Mouse (Mus musculus): Measurements from ENCODE around the gene Sema4g. TPM values are rescaled to one million over a fixed set of nuclear protein-coding genes. Genes with fewer than 3 reads are reported as not detected.

The Sema4g gene
- polyA plus RNA-seq, 1 experiment = 3.4 TPM

- 0 out of 2 replicates have a peak, but pooled peaks cover 4% of the 10 kb centered on the region for H3K4me1 ChIP-seq (ENCODE audit: control insufficient read depth, insufficient read depth, low read length)
- no peak overlapping the region for H3K27ac ChIP-seq (ENCODE audit: insufficient read depth, low read length)
- no peak overlapping the region for H3K4me3 ChIP-seq (ENCODE audit: insufficient read depth, low read length)
- TF ChIP-seq POLR2A (IDR thresholded peaks at IDR 0.05; ENCODE audit: low read depth, low read length) = no peak
- TF ChIP-seq CTCF (IDR thresholded peaks at IDR 0.05; ENCODE audit: borderline replicate concordance, insufficient read depth, low read length) = no peak
Measured at GRCm38 (mm10) chr19:44985159-44985988, 3.5 kb upstream of the Sema4g start.

- no peak for TF ChIP-seq POLR2A (IDR thresholded peaks at IDR 0.05; ENCODE audit: low read depth, low read length)
- no peak for TF ChIP-seq CTCF (IDR thresholded peaks at IDR 0.05; ENCODE audit: borderline replicate concordance, insufficient read depth, low read length)
- H3K4me1 ChIP-seq (ENCODE audit: control insufficient read depth, insufficient read depth, low read length) = 0 out of 2 replicates have a peak, but pooled peaks cover 4% of the 10 kb centered on the region
- no peak overlapping the region for H3K4me3 ChIP-seq (ENCODE audit: insufficient read depth, low read length)
- no peak overlapping the region for H3K27ac ChIP-seq (ENCODE audit: insufficient read depth, low read length)
Measured at GRCm38 (mm10) chr19:44987004-44987403, 1.9 kb upstream of the Sema4g start.

GRCm38 (mm10) chr19:44987851-44988250 lies 1.1 kb upstream of the Sema4g start:
- Histone ChIP-seq H3K4me3 (ENCODE audit: insufficient read depth, low read length) (no peak overlapping the region), H3K27ac (ENCODE audit: insufficient read depth, low read length) (no peak overlapping the region), H3K4me1 (ENCODE audit: control insufficient read depth, insufficient read depth, low read length) (0 out of 2 replicates have a peak, but pooled peaks cover 4% of the 10 kb centered on the region)
- TF ChIP-seq POLR2A (IDR thresholded peaks at IDR 0.05; ENCODE audit: low read depth, low read length) (no peak), CTCF (IDR thresholded peaks at IDR 0.05; ENCODE audit: borderline replicate concordance, insufficient read depth, low read length) (no peak)

- no peak overlapping the region for H3K4me3 ChIP-seq (ENCODE audit: insufficient read depth, low read length)
- H3K4me1 ChIP-seq (ENCODE audit: control insufficient read depth, insufficient read depth, low read length) = 0 out of 2 replicates have a peak, but pooled peaks cover 4% of the 10 kb centered on the region
- H3K27ac ChIP-seq (ENCODE audit: insufficient read depth, low read length) = no peak overlapping the region
- no peak for TF ChIP-seq POLR2A (IDR thresholded peaks at IDR 0.05; ENCODE audit: low read depth, low read length)
- TF ChIP-seq CTCF (IDR thresholded peaks at IDR 0.05; ENCODE audit: borderline replicate concordance, insufficient read depth, low read length) = no peak
Measured at GRCm38 (mm10) chr19:44988321-44988720, 580 bp upstream of the Sema4g start.

GRCm38 (mm10) chr19:44989567-44990495 lies 930 bp downstream of the Sema4g start:
- H3K27ac ChIP-seq (ENCODE audit: insufficient read depth, low read length) = no peak overlapping the region
- H3K4me1 ChIP-seq (ENCODE audit: control insufficient read depth, insufficient read depth, low read length) = 0 out of 2 replicates have a peak, but pooled peaks cover 4% of the 10 kb centered on the region
- TF ChIP-seq POLR2A (IDR thresholded peaks at IDR 0.05; ENCODE audit: low read depth, low read length) (no peak), CTCF (IDR thresholded peaks at IDR 0.05; ENCODE audit: borderline replicate concordance, insufficient read depth, low read length) (no peak)
- peak overlapping the region; percentile 54 for H3K4me3 ChIP-seq (ENCODE audit: insufficient read depth, low read length)

- H3K4me1 ChIP-seq (ENCODE audit: control insufficient read depth, insufficient read depth, low read length) = 0 out of 2 replicates have a peak, but pooled peaks cover 4% of the 10 kb centered on the region
- H3K4me3 ChIP-seq (ENCODE audit: insufficient read depth, low read length) = no peak overlapping the region
- no peak overlapping the region for H3K27ac ChIP-seq (ENCODE audit: insufficient read depth, low read length)
- TF ChIP-seq POLR2A (IDR thresholded peaks at IDR 0.05; ENCODE audit: low read depth, low read length) = no peak
- no peak for TF ChIP-seq CTCF (IDR thresholded peaks at IDR 0.05; ENCODE audit: borderline replicate concordance, insufficient read depth, low read length)
Measured at GRCm38 (mm10) chr19:44991031-44991430, 2.1 kb downstream of the Sema4g start.

GRCm38 (mm10) chr19:44992246-44992645 lies 3.3 kb downstream of the Sema4g start:
- Histone ChIP-seq H3K27ac (ENCODE audit: insufficient read depth, low read length) (no peak overlapping the region), H3K4me3 (ENCODE audit: insufficient read depth, low read length) (no peak overlapping the region), H3K4me1 (ENCODE audit: control insufficient read depth, insufficient read depth, low read length) (0 out of 2 replicates have a peak, but pooled peaks cover 4% of the 10 kb centered on the region)
- no peak for TF ChIP-seq POLR2A (IDR thresholded peaks at IDR 0.05; ENCODE audit: low read depth, low read length)
- no peak for TF ChIP-seq CTCF (IDR thresholded peaks at IDR 0.05; ENCODE audit: borderline replicate concordance, insufficient read depth, low read length)

GRCm38 (mm10) chr19:44992712-44993111 lies 3.8 kb downstream of the Sema4g start:
- TF ChIP-seq CTCF (IDR thresholded peaks at IDR 0.05; ENCODE audit: borderline replicate concordance, insufficient read depth, low read length) = no peak
- TF ChIP-seq POLR2A (IDR thresholded peaks at IDR 0.05; ENCODE audit: low read depth, low read length) = no peak
- Histone ChIP-seq H3K27ac (ENCODE audit: insufficient read depth, low read length) (no peak overlapping the region), H3K4me3 (ENCODE audit: insufficient read depth, low read length) (no peak overlapping the region), H3K4me1 (ENCODE audit: control insufficient read depth, insufficient read depth, low read length) (0 out of 2 replicates have a peak, but pooled peaks cover 4% of the 10 kb centered on the region)

- H3K4me3 ChIP-seq (ENCODE audit: insufficient read depth, low read length) = no peak overlapping the region
- H3K27ac ChIP-seq (ENCODE audit: insufficient read depth, low read length) = no peak overlapping the region
- no peak for TF ChIP-seq CTCF (IDR thresholded peaks at IDR 0.05; ENCODE audit: borderline replicate concordance, insufficient read depth, low read length)
- TF ChIP-seq POLR2A (IDR thresholded peaks at IDR 0.05; ENCODE audit: low read depth, low read length) = no peak
- H3K4me1 ChIP-seq (ENCODE audit: control insufficient read depth, insufficient read depth, low read length) = no peaks in the 10 kb centered on the region
Measured at GRCm38 (mm10) chr19:44997786-44998185, 8.9 kb downstream of the Sema4g start.

All from embryonic fibroblast, embryonic 13.5 days (primary cell).